ENCODE assay signal across 8 mouse cellular contexts in genomic region chr15:102107689-102108573, GRCm38 (mm10). TPM values are rescaled to one million over a fixed set of nuclear protein-coding genes. Genes with fewer than 3 reads are reported as not detected.
DNase-seq lines count a peak whose midpoint lies in the region; ATAC-seq lines count a peak whose summit lies in the region.

No protein-coding gene starts in this region.

- intact Hi-C loops in left cerebral cortex, postnatal 14 days (cut with DNase I) = loop anchor here (2.0 to 5.0 kb wide), 3 partner anchors 27 to 114 kb away; no protein-coding TSS in a partner anchor

- H3K36me3 ChIP-seq in heart, embryonic 11.5 days (ENCODE audit: control insufficient read depth, insufficient read depth, low read length) = peaks cover 23% of the 10 kb centered on the region

- no peak overlapping the region for H3K27ac ChIP-seq in heart, embryonic 11.5 days (ENCODE audit: low read depth, low read length)

- peaks cover 46% of the 10 kb centered on the region for H3K4me1 ChIP-seq in heart, embryonic 11.5 days (ENCODE audit: control insufficient read depth, insufficient read depth, low read length)

- ATAC-seq in heart, embryonic 11.5 days (replicated peaks; ENCODE audit: insufficient number of reproducible peaks, low FRiP score, low TSS enrichment) = no peak
- peak; percentile 68 for ATAC-seq in megakaryocyte progenitor cell, adult 5-6 weeks (replicated peaks; ENCODE audit: poor library complexity)

- DNase-seq in left cerebral cortex, postnatal 14 days (ENCODE audit: low spot score in 2 of 2) = peak; percentile 75 to 81
- no peak for DNase-seq in left cerebral cortex, adult 8-10 months (ENCODE audit: low spot score in 2 of 2)
- DNase-seq in ZHBTc4 (ENCODE audit: low read depth, low spot score) = peak; percentile 86
- DNase-seq in embryo, embryonic 10 days (ENCODE audit: low spot score) = peak; percentile 83
- DNase-seq in kidney, postnatal 36 days = peak; percentile 57 to 84
- peak; percentile 41 to 54 for DNase-seq in spleen, postnatal 36 days (ENCODE audit: low spot score in 2 of 2)

- H3K27me3 ChIP-seq in heart, embryonic 11.5 days (ENCODE audit: control insufficient read depth, insufficient read depth, low read length) = no peaks in the 10 kb centered on the region; the same call in 1 of the 2 replicates

- no peaks in the 10 kb centered on the region for H3K9me3 ChIP-seq in heart, embryonic 11.5 days (replicated peaks; ENCODE audit: control insufficient read depth, low read length)

- no peak overlapping the region for H3K9ac ChIP-seq in heart, embryonic 11.5 days (ENCODE audit: low read depth, low read length)

- peak overlapping the region; percentile 14; the same call in 1 of the 2 replicates for H3K4me2 ChIP-seq in heart, embryonic 11.5 days

- no peak overlapping the region for H3K4me3 ChIP-seq in heart, embryonic 11.5 days (ENCODE audit: low read depth, low read length)

- WGBS in heart, embryonic 11.5 days (ENCODE audit: insufficient replicate concordance) = 37% methylated on average over 13 of the region's 13 CpGs

RNA-seq across cellular contexts. Expression of gene Tns2, which starts 7.7 kb away (rescaled TPM):
- 10 to 100 TPM; 14.4 to 18.5 TPM for total RNA-seq in left cerebral cortex, postnatal 14 days (2021)
- total RNA-seq in left cerebral cortex, adult 8-10 months (2022) = 10 to 100 TPM; 23.3 to 29.5 (median 24.3) TPM
- 25.0 and 25.4 TPM in 2 replicates for polyA plus RNA-seq in heart, embryonic 11.5 days (2014; fragmentation: Nextera tagmentation; extraction: Ambion mirVana)
- total RNA-seq in megakaryocyte progenitor cell, adult 5-6 weeks (2015) = not detected in 2 replicates
- total RNA-seq in megakaryocyte progenitor cell, adult 5-6 weeks (2017) = not detected in 2 replicates

RNA-seq across cellular contexts. Expression of gene Spryd3, which starts 28.1 kb away (rescaled TPM):
- total RNA-seq in left cerebral cortex, postnatal 14 days (2021) = 100 to 1,000 TPM; 143 to 152 TPM
- total RNA-seq in left cerebral cortex, adult 8-10 months (2022) = 100 to 1,000 TPM; 147 to 167 (median 161) TPM
- 11.1 and 14.6 TPM in 2 replicates for polyA plus RNA-seq in heart, embryonic 11.5 days (2014; fragmentation: Nextera tagmentation; extraction: Ambion mirVana)
- total RNA-seq in megakaryocyte progenitor cell, adult 5-6 weeks (2015) = 2.9 and 3.2 TPM in 2 replicates
- total RNA-seq in megakaryocyte progenitor cell, adult 5-6 weeks (2017) = 11.5 and 17.9 TPM in 2 replicates

RNA-seq across cellular contexts. Expression of gene Eif4b, which starts 34.4 kb away (rescaled TPM):
- total RNA-seq in left cerebral cortex, postnatal 14 days (2021) = 100 to 1,000 TPM; 167 to 168 TPM
- 100 to 1,000 TPM; 191 to 203 (median 200) TPM for total RNA-seq in left cerebral cortex, adult 8-10 months (2022)
- 71.6 and 83.5 TPM in 2 replicates for polyA plus RNA-seq in heart, embryonic 11.5 days (2014; fragmentation: Nextera tagmentation; extraction: Ambion mirVana)
- 163 and 180 TPM in 2 replicates for total RNA-seq in megakaryocyte progenitor cell, adult 5-6 weeks (2015)
- 394 and 459 TPM in 2 replicates for total RNA-seq in megakaryocyte progenitor cell, adult 5-6 weeks (2017)

RNA-seq across cellular contexts. Expression of gene Igfbp6, which starts 36.2 kb away (rescaled TPM):
- total RNA-seq in left cerebral cortex, postnatal 14 days (2021) = 10 to 100 TPM; 11.9 to 13.5 TPM
- total RNA-seq in left cerebral cortex, adult 8-10 months (2022) = 10 to 100 TPM; 42.4 to 49.5 (median 45.5) TPM
- polyA plus RNA-seq in heart, embryonic 11.5 days (2014; fragmentation: Nextera tagmentation; extraction: Ambion mirVana) = 0.70 and 1.1 TPM in 2 replicates
- total RNA-seq in megakaryocyte progenitor cell, adult 5-6 weeks (2015) = not detected in 2 replicates
- total RNA-seq in megakaryocyte progenitor cell, adult 5-6 weeks (2017) = not detected in 2 replicates

RNA-seq across cellular contexts. Expression of gene Soat2, which starts 42.4 kb away (rescaled TPM):
- not detected for total RNA-seq in left cerebral cortex, postnatal 14 days (2021)
- under 1 TPM in 2 of 4 experiments, not detected in 2; 0.26 to 0.27 TPM for total RNA-seq in left cerebral cortex, adult 8-10 months (2022)
- 0.76 and 2.3 TPM in 2 replicates for polyA plus RNA-seq in heart, embryonic 11.5 days (2014; fragmentation: Nextera tagmentation; extraction: Ambion mirVana)
- total RNA-seq in megakaryocyte progenitor cell, adult 5-6 weeks (2015) = 0.73 and 1.9 TPM in 2 replicates
- total RNA-seq in megakaryocyte progenitor cell, adult 5-6 weeks (2017) = 1.2 and 3.3 TPM in 2 replicates

Comparison
In these comparisons a context has a peak if more than half of its experiments do, and no peak if none do; other contexts are left out.
1. DNase-seq: peak in left cerebral cortex, postnatal 14 days (2 of 2), ZHBTc4 (single experiment), embryo, embryonic 10 days (single experiment), kidney, postnatal 36 days (2 of 2) and spleen, postnatal 36 days (2 of 2); none in left cerebral cortex, adult 8-10 months (0 of 2).
2. RNA of gene Tns2, which starts 7.7 kb away (total RNA-seq): 23.3 to 29.5 TPM in left cerebral cortex, adult 8-10 months and 14.4 to 18.5 TPM in left cerebral cortex, postnatal 14 days; not detected in megakaryocyte progenitor cell, adult 5-6 weeks; every median in the first group is over 10 times any median in the second.
3. RNA of gene Spryd3, which starts 28.1 kb away (total RNA-seq): 147 to 167 TPM in left cerebral cortex, adult 8-10 months and 143 to 152 TPM in left cerebral cortex, postnatal 14 days; 2.9 to 17.9 TPM in megakaryocyte progenitor cell, adult 5-6 weeks; every median in the first group is over 4 times any median in the second.